Mouse (Mus musculus): ENCODE results near the gene Glb1.

Glb1 gene

GRCm38 (mm10) chr9:114435668-114436067, 34.8 kb downstream of the Glb1 start:
- ATAC-seq (ENCODE audit: insufficient number of reproducible peaks, low FRiP score, low TSS enrichment), result no peak

- no peak for ATAC-seq (ENCODE audit: insufficient number of reproducible peaks, low FRiP score, low TSS enrichment)
Measured at GRCm38 (mm10) chr9:114440548-114440947, 39.7 kb downstream of the Glb1 start.

- no peak for ATAC-seq (ENCODE audit: insufficient number of reproducible peaks, low FRiP score, low TSS enrichment)
Measured at GRCm38 (mm10) chr9:114442225-114442624, 41.3 kb downstream of the Glb1 start.

GRCm38 (mm10) chr9:114442893-114443292, 42.0 kb downstream of the Glb1 start:
- no peak for ATAC-seq (ENCODE audit: insufficient number of reproducible peaks, low FRiP score, low TSS enrichment)

GRCm38 (mm10) chr9:114443351-114443750, 42.5 kb downstream of the Glb1 start:
- ATAC-seq (ENCODE audit: insufficient number of reproducible peaks, low FRiP score, low TSS enrichment), result no peak

- no peak for ATAC-seq (ENCODE audit: insufficient number of reproducible peaks, low FRiP score, low TSS enrichment)
Measured at GRCm38 (mm10) chr9:114446887-114447286, 46.0 kb downstream of the Glb1 start.

GRCm38 (mm10) chr9:114448700-114449099, 47.8 kb downstream of the Glb1 start:
- ATAC-seq (ENCODE audit: insufficient number of reproducible peaks, low FRiP score, low TSS enrichment), result no peak

GRCm38 (mm10) chr9:114449120-114449754, 48.4 kb downstream of the Glb1 start:
- no peak for ATAC-seq (ENCODE audit: insufficient number of reproducible peaks, low FRiP score, low TSS enrichment)

- no peak for ATAC-seq (ENCODE audit: insufficient number of reproducible peaks, low FRiP score, low TSS enrichment)
Measured at GRCm38 (mm10) chr9:114451615-114452014, 50.7 kb downstream of the Glb1 start.

- no peak for ATAC-seq (ENCODE audit: insufficient number of reproducible peaks, low FRiP score, low TSS enrichment)
Measured at GRCm38 (mm10) chr9:114452418-114452817, 51.5 kb downstream of the Glb1 start.

- ATAC-seq (ENCODE audit: insufficient number of reproducible peaks, low FRiP score, low TSS enrichment), result no peak
Measured at GRCm38 (mm10) chr9:114455420-114455819, 54.5 kb downstream of the Glb1 start.

- ATAC-seq (ENCODE audit: insufficient number of reproducible peaks, low FRiP score, low TSS enrichment), result no peak
Measured at GRCm38 (mm10) chr9:114458436-114458835, 57.6 kb downstream of the Glb1 start.

- ATAC-seq (ENCODE audit: insufficient number of reproducible peaks, low FRiP score, low TSS enrichment), result no peak
Measured at GRCm38 (mm10) chr9:114462569-114462968, 61.7 kb downstream of the Glb1 start.

GRCm38 (mm10) chr9:114465442-114465841, 64.6 kb downstream of the Glb1 start:
- no peak for ATAC-seq (ENCODE audit: insufficient number of reproducible peaks, low FRiP score, low TSS enrichment)

- no peak for ATAC-seq (ENCODE audit: insufficient number of reproducible peaks, low FRiP score, low TSS enrichment)
Measured at GRCm38 (mm10) chr9:114466871-114467270, 66.0 kb downstream of the Glb1 start.

- no peak for ATAC-seq (ENCODE audit: insufficient number of reproducible peaks, low FRiP score, low TSS enrichment)
Measured at GRCm38 (mm10) chr9:114468217-114468616, 67.3 kb downstream of the Glb1 start.

- ATAC-seq (ENCODE audit: insufficient number of reproducible peaks, low FRiP score, low TSS enrichment), result no peak
Measured at GRCm38 (mm10) chr9:114468701-114469100, 67.8 kb downstream of the Glb1 start.

- no peak for ATAC-seq (ENCODE audit: insufficient number of reproducible peaks, low FRiP score, low TSS enrichment)
Measured at GRCm38 (mm10) chr9:114471892-114472291, 71.0 kb downstream of the Glb1 start.

- ATAC-seq (ENCODE audit: insufficient number of reproducible peaks, low FRiP score, low TSS enrichment), result no peak
Measured at GRCm38 (mm10) chr9:114477019-114477418, 76.1 kb downstream of the Glb1 start.

- ATAC-seq (ENCODE audit: insufficient number of reproducible peaks, low FRiP score, low TSS enrichment), result no peak
Measured at GRCm38 (mm10) chr9:114480940-114481339, 80.1 kb downstream of the Glb1 start.

- no peak for ATAC-seq (ENCODE audit: insufficient number of reproducible peaks, low FRiP score, low TSS enrichment)
Measured at GRCm38 (mm10) chr9:114484771-114485170, 83.9 kb downstream of the Glb1 start.

- no peak for ATAC-seq (ENCODE audit: insufficient number of reproducible peaks, low FRiP score, low TSS enrichment)
Measured at GRCm38 (mm10) chr9:114486808-114487207, 85.9 kb downstream of the Glb1 start.

Data from cerebellum, adult (tissue).